Mouse (Mus musculus) stomach, postnatal 0 days (tissue): ENCODE data around the gene Ccl1.

Source experiments
- CTCF ChIP-seq: IDR thresholded peaks from 2 replicates; pipeline ENCODE4 v1.5.1; 2016; ENCODE audit warnings: antibody characterized with exemption, low read depth, mild to moderate bottlenecking, moderate library complexity
- EP300 ChIP-seq: optimal IDR thresholded peaks from 2 replicates; pipeline ENCODE3; 2016; ENCODE audit warnings: antibody characterized with exemption

DNA sequence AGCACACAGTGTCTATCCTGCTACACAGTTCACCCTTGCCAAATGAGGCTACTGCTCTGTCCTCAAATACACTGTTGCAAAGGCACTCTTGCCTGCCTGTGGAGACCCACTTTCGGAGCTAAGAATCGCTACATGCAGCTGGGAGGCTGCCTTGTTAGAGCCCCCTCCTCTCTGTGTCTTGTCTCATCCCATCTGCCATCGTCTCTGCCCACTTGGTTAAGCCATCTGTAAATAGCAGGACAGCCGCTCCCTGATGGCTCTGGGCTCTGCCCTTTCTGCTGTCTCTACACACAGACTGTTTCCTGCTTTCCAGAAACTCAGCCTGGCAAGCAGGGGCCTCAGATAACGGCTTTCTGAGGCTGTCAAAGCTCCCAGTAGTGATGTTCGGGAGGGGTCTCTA lies 71.5 kb downstream of the Ccl1 start:
- TF ChIP-seq CTCF (no peak), EP300 (no peak)
